Mouse (Mus musculus) brain, embryonic 18.5 days (tissue): ENCODE data around the gene Sod1.
"Not testable (repeated sequence)": the region's sequence is repeated elsewhere in the genome, so short reads cannot be mapped to it uniquely, and the experiment has no call there.

Experiments used
- DNase-seq: peaks from one replicate; pipeline ENCODE4 v3.0.0-alpha.2; 2012; ENCODE audit warnings: low read depth, low spot score

Sod1 gene

DNA sequence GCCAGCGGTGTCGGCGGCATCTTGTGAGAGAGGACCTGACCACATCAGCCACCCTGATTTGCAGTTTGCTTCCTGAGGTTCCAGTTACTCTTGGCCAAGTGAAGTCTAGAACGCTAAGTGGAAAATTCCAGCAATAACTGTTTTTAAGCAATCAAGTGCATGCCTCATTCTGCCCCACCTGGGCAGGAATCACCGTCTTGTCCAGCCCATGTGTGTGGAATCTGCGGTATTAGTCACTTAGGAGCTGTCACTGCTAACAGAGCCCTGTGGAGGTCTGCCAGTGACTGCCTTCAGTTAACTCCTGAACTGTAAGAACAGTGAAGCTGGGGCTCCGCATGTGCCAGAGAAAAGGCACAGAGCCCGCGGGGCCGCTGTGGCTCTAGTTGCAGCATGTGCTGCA is 9.8 kb upstream of the Sod1 start:
- no peak for DNase-seq

DNA sequence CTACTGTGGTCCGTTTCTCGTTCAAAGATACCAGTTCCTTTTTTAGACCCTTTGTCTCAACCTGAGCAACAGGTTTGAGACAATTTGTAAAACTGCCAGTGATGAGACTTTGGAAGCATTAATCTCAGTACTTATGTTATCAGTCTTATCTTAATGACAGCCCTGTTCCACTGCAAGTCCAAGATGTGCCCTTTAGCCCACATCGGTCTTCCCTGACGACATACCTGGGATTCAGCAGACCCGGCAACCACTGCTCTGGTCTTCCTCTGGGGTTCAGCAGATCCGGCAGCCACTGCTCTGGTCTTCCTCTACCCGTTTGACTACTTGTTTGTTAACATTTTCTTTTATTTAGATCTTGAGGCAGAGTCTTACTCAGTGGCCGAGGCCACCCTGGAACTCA is 8.8 kb upstream of the Sod1 start:
- no peak for DNase-seq

DNA sequence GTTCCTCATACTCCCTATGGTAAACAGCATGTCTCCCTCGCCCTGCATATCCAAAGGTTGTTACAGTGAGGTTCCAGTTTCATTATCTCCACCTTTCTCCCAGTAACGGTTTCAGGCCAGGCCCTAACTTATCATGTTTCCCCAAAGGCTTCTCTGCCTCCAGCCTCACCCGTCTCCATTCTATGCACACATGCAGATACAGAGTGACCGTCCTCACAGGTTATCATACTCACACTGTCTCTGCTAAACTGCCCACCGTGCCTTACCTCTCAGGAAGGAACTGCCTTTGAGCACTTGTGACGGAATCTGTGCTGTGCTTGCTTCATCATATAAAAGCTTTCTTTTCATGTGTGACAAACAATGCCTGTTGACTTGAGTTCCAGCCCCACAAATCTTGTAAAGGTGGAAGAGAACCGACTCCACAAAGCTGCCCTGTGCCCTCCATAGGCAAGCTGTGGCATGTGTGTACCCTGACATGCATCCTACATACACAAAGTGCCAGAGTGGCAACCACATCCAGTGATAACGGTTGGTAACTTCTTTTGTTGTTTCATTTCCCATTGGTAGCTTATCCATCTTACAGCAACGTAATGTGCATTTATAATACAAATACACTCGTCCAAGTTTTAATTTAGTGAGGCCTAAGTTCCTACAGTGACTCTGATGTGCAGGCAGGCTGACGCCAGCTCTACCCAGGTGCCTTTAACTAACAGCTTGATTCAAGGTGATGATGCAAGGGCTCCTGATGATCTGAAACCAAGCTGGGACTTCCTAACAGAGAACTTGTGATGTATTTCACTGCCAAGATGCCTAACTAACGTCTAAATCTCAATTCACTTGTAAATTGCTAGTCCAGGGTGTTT is 6.8 kb upstream of the Sod1 start:
- DNase-seq = no peak

GRCm38 (mm10) chr16:90214731-90215565 is 5.6 kb upstream of the Sod1 start:
- DNase-seq = no peak

DNA sequence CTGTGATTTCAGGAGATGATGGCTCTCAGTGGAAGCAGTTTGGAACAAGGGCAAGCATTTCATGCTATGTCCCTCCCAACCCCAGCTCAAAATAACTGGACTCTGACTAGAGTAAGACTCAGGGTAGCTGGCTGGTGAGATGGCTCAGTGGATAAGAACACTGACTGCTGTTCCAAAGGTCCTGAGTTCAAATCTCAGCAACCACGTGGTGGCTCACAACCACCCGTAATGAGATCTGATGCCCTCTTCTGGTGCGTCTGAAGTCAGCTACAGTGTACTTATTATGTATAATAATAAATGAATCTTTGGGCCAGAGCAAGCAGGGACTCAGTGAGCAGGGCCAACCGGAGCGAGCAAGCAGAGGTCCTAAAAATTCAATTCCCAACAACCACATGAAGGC is 4.7 kb upstream of the Sod1 start:
- not testable (repeated sequence) for DNase-seq

DNA sequence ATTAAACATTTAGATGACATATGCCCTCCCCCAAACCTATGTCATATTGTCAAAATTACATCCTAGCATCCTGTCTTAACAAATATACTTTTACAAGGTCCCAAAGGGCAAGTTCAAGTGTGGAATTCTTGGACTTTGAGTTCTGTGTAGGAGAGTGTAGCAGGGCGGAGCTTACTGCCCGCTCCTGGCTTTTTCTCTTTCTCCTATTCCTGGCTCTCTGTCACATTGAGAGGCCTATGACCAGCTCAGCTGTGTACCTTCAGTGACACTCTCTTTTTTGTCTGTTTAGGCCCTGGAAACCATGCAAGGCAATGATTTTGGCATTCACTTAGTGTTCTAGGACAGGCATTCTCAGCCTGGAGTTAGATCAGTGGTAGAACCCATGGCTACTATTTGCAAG is 4.1 kb upstream of the Sod1 start:
- no peak for DNase-seq

GRCm38 (mm10) chr16:90217356-90217755 is 3.2 kb upstream of the Sod1 start:
- no peak for DNase-seq

GRCm38 (mm10) chr16:90217926-90218325 is 2.6 kb upstream of the Sod1 start:
- no peak for DNase-seq

DNA sequence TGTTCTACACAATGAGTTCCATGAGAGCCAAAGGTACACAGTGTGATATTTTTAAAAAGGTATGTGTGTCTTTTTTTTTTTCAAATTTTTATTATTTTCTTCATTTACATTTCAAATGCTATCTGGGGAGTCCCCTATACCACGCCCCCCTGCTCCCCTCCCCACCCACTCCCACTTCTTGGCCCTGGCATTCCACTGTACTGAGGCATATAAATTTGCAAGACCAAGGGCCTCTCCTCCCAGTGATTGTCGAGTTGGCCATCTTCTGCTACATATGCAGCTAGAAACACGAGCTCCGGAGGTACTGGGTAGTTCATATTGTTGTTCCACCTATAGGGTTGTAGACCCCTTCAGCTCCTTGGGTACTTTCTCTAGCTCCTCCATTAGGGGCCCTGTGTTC is 1.1 kb upstream of the Sod1 start:
- DNase-seq = not testable (repeated sequence)

DNA sequence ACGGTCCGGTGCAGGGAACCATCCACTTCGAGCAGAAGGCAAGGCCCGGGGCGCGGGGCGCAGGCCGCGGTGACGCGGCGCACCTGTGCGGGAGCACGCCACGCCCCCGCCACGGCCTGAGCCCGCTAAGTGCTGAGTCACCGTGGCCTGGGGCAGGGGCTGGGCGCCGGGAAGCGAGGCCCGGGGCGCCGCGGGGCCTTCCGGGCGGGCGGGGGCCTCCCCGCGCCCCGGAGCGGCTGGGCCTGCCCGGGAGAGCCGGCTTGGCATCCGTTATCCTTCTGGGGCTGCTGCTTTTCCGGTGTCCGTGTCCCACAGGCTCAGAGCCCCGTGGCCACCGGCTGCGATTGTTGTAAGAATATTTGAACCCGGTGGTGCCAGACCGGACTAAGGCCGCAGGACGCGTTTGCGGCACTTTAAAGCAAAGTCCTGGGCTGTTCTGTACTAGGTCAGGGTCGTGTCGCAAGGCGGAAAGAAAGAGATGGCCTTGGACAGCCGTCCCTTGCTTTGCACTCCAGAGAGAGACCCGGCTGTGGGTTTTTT is 408 bp downstream of the Sod1 start:
- DNase-seq = no peak

DNA sequence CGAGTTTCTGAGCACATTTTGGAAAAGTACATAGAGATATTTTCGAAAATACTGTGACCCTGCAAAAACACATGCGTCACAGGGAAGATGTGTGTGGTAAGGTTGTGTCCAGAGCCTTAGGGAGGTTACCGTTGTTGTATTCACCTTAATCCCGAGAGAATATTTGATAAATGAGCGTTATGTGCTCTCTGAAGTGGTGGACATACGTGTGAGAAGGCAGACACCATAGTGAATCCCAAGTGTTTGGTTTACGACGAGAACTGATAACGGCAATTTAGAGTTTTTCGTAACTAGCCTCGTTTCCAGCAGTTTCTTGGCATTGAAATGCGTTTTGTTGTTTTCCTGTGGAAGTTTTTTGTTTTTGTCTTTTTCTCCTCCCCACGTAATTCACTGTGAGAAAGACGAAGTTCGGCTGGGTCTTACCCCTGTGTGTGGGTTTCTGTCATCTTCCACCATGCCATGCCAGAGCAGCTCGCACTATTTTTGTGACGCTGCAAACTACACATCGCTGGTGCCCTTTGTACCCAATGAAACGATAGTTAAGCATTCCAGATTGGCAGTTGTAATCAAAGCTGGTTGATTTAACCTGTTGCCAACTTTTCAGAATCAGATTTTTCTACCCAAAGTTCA is 1.0 kb downstream of the Sod1 start:
- DNase-seq = no peak

- DNase-seq = no peak
These were observed 9.3 kb downstream of the Sod1 start for GRCm38 (mm10) chr16:90229897-90230296.

- no peak for DNase-seq
These were observed 10.7 kb downstream of the Sod1 start for GRCm38 (mm10) chr16:90231302-90231701.

DNA sequence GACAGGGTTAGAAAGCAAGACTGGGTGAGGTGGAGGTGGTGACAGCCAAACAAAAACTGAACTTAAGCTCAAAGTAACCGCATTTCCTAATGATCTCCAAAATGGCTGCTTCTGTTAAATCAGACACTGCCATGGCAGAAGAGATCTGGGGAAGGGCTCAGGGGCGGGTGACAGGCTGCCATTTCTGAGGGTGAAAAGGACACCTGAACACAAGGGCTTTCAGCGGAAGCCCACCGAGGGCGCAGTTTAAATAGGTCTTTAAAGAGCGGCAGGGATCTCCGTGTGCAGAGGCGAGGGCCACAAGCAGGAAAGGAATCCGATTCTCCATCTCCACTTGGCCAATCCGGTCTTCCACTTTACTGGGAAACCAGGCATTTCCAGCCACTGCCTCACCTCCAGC is 13.1 kb downstream of the Sod1 start:
- no peak for DNase-seq

DNA sequence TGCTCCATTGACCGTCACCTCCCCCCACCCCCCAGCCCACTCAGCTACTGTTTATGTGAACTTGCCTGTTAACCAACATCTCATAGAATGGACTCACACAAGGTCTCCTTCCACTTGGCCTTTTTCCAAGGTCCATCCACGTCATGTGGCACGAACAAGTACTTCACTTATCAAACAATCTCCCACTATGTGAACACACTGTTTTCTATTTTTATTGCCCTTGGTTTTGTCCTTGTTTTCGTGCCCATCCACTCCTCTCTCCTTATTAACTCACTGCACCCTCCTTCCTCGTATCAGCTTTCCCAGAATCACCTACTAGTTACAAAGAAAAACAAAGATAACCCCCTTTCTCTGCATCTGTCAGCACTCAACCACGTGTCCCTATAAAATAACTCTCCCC is 14.1 kb downstream of the Sod1 start:
- DNase-seq = no peak

DNA sequence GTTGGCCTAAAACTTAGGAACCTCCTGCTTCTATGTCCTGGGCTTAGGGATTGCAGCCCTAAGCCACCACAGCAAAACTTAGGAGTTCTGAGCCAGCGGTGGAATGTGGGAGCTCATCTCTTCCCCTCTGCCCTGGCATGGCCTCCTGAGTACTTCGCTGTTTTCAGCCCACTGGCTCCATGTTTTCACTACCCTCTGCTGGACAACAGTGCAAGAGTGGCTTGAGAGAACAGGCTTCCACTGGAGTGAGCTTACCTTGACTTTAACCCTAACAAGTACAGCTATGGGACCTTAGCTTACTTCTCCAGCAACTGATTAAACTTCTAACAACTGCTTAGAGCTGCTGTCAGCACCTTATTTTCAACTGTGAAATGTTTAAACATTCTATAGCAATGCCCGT is 14.6 kb downstream of the Sod1 start:
- no peak for DNase-seq

DNA sequence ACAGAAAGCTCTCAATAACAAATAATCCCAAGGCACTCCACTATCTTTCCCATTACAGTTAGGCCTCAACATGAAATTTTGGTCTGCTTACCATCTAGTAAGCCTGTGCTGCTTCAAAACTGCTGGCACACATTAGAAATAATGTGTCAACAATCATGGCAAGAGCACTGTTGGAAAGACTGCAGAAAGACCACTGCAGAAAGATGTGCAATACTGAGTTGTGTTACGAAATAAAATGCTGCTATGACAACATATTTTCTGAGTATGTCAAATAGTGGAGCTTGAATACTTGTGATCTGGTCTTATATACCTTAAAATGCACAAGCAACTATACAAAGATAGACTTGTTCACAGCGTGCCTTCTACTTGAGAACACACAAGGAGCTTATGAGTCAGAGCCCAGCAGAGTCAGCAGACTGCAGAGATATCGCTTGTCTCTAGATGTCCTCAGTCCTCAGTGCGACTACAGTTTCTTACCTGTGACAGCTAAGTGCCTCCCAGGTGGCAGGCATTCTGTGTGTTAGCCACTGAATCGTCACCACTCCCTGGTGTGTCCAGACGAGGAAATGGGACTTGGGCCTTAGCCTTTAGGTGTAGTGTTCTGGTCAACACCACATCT is 18.7 kb downstream of the Sod1 start:
- no peak for DNase-seq

DNA sequence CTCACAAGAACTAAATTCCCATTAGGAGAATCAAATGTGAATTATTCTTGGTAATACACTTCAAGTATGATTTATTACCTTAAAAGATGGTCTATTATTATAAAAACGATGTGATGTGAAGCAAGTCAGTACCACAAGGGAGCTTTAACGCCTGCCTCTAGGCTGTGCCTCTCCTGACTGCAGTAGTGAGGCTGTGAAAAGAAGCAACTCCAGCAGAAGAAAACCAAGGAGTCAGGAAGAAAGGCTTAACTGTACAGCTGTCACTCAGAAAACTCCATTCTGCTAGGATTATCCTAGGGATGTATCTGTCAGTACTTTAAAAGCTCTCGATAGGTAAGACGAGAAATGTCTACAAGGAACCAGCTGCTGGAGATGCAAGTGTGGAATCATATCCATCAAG is 21.3 kb downstream of the Sod1 start:
- DNase-seq = no peak

- no peak for DNase-seq
These were observed 22.1 kb downstream of the Sod1 start for GRCm38 (mm10) chr16:90242426-90243304.

- no peak for DNase-seq
These were observed 29.5 kb downstream of the Sod1 start for GRCm38 (mm10) chr16:90250099-90250498.

DNA sequence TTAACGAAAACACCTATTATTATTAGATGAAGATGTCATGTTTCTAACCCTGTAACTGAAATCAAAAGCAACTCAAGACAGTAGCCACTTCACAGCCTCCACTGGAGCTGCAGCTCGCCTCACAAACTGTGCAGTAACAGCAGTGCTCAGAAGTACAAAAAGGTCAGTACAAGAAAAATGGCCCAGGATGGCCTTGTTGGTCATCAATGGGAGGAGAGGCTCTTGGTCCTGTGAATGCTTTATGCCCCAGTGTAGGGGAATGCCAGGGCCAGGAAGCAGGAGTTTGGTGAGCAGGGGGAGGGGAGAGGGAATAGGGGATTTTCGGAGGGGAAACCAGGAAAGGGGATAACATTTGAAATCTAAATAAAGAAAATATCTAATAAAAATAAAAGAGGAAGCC is 30.7 kb downstream of the Sod1 start:
- not testable (repeated sequence) for DNase-seq
